Mouse (Mus musculus) bone marrow, adult 2 months (tissue): Measurements from ENCODE around the gene Usp18.

Source experiments
- CTCF ChIP-seq: fragments of 200-500 bp; IDR thresholded peaks from 2 replicates; pipeline ENCODE4 v1.5.1; 2011; ENCODE audit warnings: low read length, control low read depth; ENCODE audit not compliant: control insufficient read depth, insufficient read depth
- POLR2A ChIP-seq: fragments of 200-500 bp; IDR thresholded peaks from 2 replicates; pipeline ENCODE4 v1.6.1; 2011; ENCODE audit warnings: low read depth, mild to moderate bottlenecking, control low read depth, low read length, borderline replicate concordance; ENCODE audit not compliant: control insufficient read depth

GRCm38 (mm10) chr6:121232652-121233051, 13.1 kb upstream of the Usp18 start:
- TF ChIP-seq CTCF (no peak), POLR2A (no peak)
